Mouse (Mus musculus) liver, embryonic 11.5 days (tissue): Measurements from ENCODE around the gene Trim40. TPM values are rescaled to one million over a fixed set of nuclear protein-coding genes. Genes with fewer than 3 reads are reported as not detected.

Experiments used
- ATAC-seq: fragments of 200-750 bp; cut with Nextera tagmentation; replicated peaks from 2 replicates; pipeline ENCODE4 v1.8.0; 2017; ENCODE audit warnings: moderate number of reproducible peaks, mild to moderate bottlenecking, moderate TSS enrichment, moderate library complexity; ENCODE audit not compliant: low FRiP score
- DNase-seq: peaks from one replicate; pipeline ENCODE4 v3.0.0-alpha.2; 2017; ENCODE audit warnings: low spot score
- H3K27ac ChIP-seq: fragments of 300-500 bp; sonication (generic); 2 replicates; pipeline ENCODE4 v1.5.1; 2014; ENCODE audit warnings: mild to moderate bottlenecking, low read depth, low read length, control low read depth
- H3K27me3 ChIP-seq: fragments of 300-500 bp; sonication (generic); replicated peaks from 2 replicates; pipeline ENCODE4 v1.6.1; 2014; ENCODE audit warnings: low read length, mixed read lengths; ENCODE audit not compliant: control insufficient read depth, insufficient read depth
- H3K36me3 ChIP-seq: fragments of 300-500 bp; sonication (generic); 2 replicates; pipeline ENCODE4 v1.6.1; 2014; ENCODE audit warnings: mild to moderate bottlenecking, low read length, moderate library complexity, mixed read lengths; ENCODE audit not compliant: control insufficient read depth, insufficient read depth
- H3K4me1 ChIP-seq: fragments of 300-500 bp; sonication (generic); replicated peaks from 2 replicates; pipeline ENCODE4 v1.6.1; 2014; ENCODE audit warnings: low read length, mixed read lengths; ENCODE audit not compliant: control insufficient read depth, insufficient read depth
- H3K4me2 ChIP-seq: fragments of 300-500 bp; sonication (generic); 2 replicates; pipeline ENCODE4 v1.6.1; 2014; ENCODE audit warnings: mild to moderate bottlenecking, control low read depth, moderate library complexity
- H3K4me3 ChIP-seq: fragments of 300-500 bp; sonication (generic); 2 replicates; pipeline ENCODE4 v1.5.1; 2014; ENCODE audit warnings: low read depth, low read length, control low read depth
- H3K9ac ChIP-seq: fragments of 300-500 bp; sonication (generic); 2 replicates; pipeline ENCODE4 v1.6.1; 2014; ENCODE audit warnings: low read depth, low read length, control low read depth
- H3K9me3 ChIP-seq: fragments of 300-500 bp; sonication (generic); 2 replicates; pipeline ENCODE4 v1.6.1; 2016; ENCODE audit warnings: low read length, inconsistent platforms, mixed read lengths; ENCODE audit not compliant: control insufficient read depth
- WGBS: fragments of 180-500 bp; shearing (Covaris S2); extraction: QIAGEN DNeasy Blood & Tissue Kit; methylation state at CpG from one replicate; pipeline ENCODE4 v1.1.7; 2014; 5-methylcytosine and 5-hydroxymethylcytosine counted together
- polyA plus RNA-seq: library from polyadenylated mRNA; unstranded; fragments of >200 nt; fragmentation: Nextera tagmentation; extraction: Ambion mirVana; gene quantifications from 2 replicates; pipeline ENCODE4 v1.2.1, GENCODE M21; 2014

The Trim40 gene
- polyA plus RNA-seq, 1 experiment from 2014 or later: not detected

GRCm38 (mm10) chr17:36885132-36885790 lies 4.7 kb downstream of the Trim40 start:
- 90% methylated on average over 12 of the region's 12 CpGs for whole genome bisulfite sequencing
- H3K36me3 ChIP-seq: no peaks in the 10 kb centered on the region
- no peaks in the 10 kb centered on the region for H3K4me1 ChIP-seq

GRCm38 (mm10) chr17:36883350-36883749 lies 6.6 kb downstream of the Trim40 start:
- Histone ChIP-seq H3K36me3 (no peaks in the 10 kb centered on the region), H3K9ac (no peak overlapping the region), H3K4me1 (no peaks in the 10 kb centered on the region), H3K9me3 (no peaks in the 10 kb centered on the region), H3K4me3 (no peak overlapping the region), H3K27ac (no peak overlapping the region), H3K27me3 (no peaks in the 10 kb centered on the region), H3K4me2 (no peak overlapping the region)
- DNase-seq (no peak), ATAC-seq (no peak)
- 76% methylated on average over 2 of the region's 2 CpGs for WGBS

More at GRCm38 (mm10) chr17:36885132-36885790, 4.7 kb downstream of the Trim40 start:
- H3K4me2 ChIP-seq: no peak overlapping the region
- H3K9me3 ChIP-seq: no peaks in the 10 kb centered on the region
- no peak overlapping the region for H3K27ac ChIP-seq
- ATAC-seq: no peak
- H3K27me3 ChIP-seq: 0 out of 2 replicates have a peak, but pooled peaks cover 6% of the 10 kb centered on the region
- H3K4me3 ChIP-seq: no peak overlapping the region
- no peak overlapping the region for H3K9ac ChIP-seq
- no peak for DNase-seq

- H3K4me2 ChIP-seq: no peak overlapping the region
- no peaks in the 10 kb centered on the region; the same call in 1 of the 2 replicates for H3K4me1 ChIP-seq
- H3K4me3 ChIP-seq: no peak overlapping the region
- H3K9me3 ChIP-seq: no peaks in the 10 kb centered on the region
- peaks cover 2% of the 10 kb centered on the region; the same call in 1 of the 2 replicates for H3K36me3 ChIP-seq
- ATAC-seq (no peak), DNase-seq (no peak)
- H3K27ac ChIP-seq: no peak overlapping the region
- peaks cover 3% of the 10 kb centered on the region; the same call in 1 of the 2 replicates for H3K27me3 ChIP-seq
- no peak overlapping the region for H3K9ac ChIP-seq
- 61% methylated on average over 4 of the region's 4 CpGs for WGBS
These were observed 15.3 kb downstream of the Trim40 start for GRCm38 (mm10) chr17:36874636-36875035.

GRCm38 (mm10) chr17:36869955-36870810 lies 19.7 kb downstream of the Trim40 start:
- ATAC-seq: no peak
- peak overlapping the region; percentile 98 for H3K27ac ChIP-seq
- WGBS: 65% methylated on average over 25 of the region's 25 CpGs
- H3K4me2 ChIP-seq: peak overlapping the region; percentile 69
- H3K27me3 ChIP-seq: peaks cover 26% of the 10 kb centered on the region
- H3K4me1 ChIP-seq: peaks cover 13% of the 10 kb centered on the region
- H3K36me3 ChIP-seq: peaks cover 2% of the 10 kb centered on the region; the same call in 1 of the 2 replicates
- H3K4me3 ChIP-seq: peak overlapping the region; percentile 59
- H3K9me3 ChIP-seq: no peaks in the 10 kb centered on the region
- H3K9ac ChIP-seq: peak overlapping the region; percentile 85
- DNase-seq: no peak

GRCm38 (mm10) chr17:36869284-36869954 lies 20.5 kb downstream of the Trim40 start, which contains the start of gene Trim10:
Trim10 (plus strand) TSS chr17:36869574.
- DNase-seq (peak; percentile 67), ATAC-seq (peak; percentile 100)
- Histone ChIP-seq H3K4me3 (peak within 1 kb of the TSS; percentile 59), H3K9ac (peak within 1 kb of the TSS; percentile 85), H3K4me2 (peak within 1 kb of the TSS; percentile 69), H3K9me3 (no peaks in the 10 kb centered on the region), H3K27ac (peak within 1 kb of the TSS; percentile 98), H3K36me3 (peaks cover 2% of the 10 kb centered on the region; the same call in 1 of the 2 replicates), H3K27me3 (peaks cover 33% of the 10 kb centered on the region), H3K4me1 (peaks cover 13% of the 10 kb centered on the region)
- 45% methylated on average over 4 of the region's 4 CpGs for WGBS

- Histone ChIP-seq H3K4me2 (peak overlapping the region; percentile 13), H3K36me3 (peaks cover 2% of the 10 kb centered on the region; the same call in 1 of the 2 replicates), H3K27ac (peak overlapping the region; percentile 63), H3K4me3 (no peak overlapping the region), H3K9ac (no peak overlapping the region), H3K9me3 (no peaks in the 10 kb centered on the region), H3K4me1 (peaks cover 13% of the 10 kb centered on the region), H3K27me3 (peaks cover 33% of the 10 kb centered on the region)
- no peak for DNase-seq
- 58% methylated on average over 2 of the region's 2 CpGs for WGBS
- no peak for ATAC-seq
These were observed 21.1 kb downstream of the Trim40 start for GRCm38 (mm10) chr17:36868836-36869235.

- peak within 1 kb of the TSS; percentile 61 for H3K9ac ChIP-seq
- peaks cover 2% of the 10 kb centered on the region; the same call in 1 of the 2 replicates for H3K36me3 ChIP-seq
- ATAC-seq (no peak), DNase-seq (no peak)
- H3K27ac ChIP-seq: peak within 1 kb of the TSS; percentile 22; the same call in 1 of the 2 replicates
- no peaks in the 10 kb centered on the region for H3K9me3 ChIP-seq
- H3K4me2 ChIP-seq: peak within 1 kb of the TSS; percentile 65
- peaks cover 32% of the 10 kb centered on the region for H3K27me3 ChIP-seq
- WGBS: 13% methylated on average over 29 of the region's 29 CpGs
- H3K4me1 ChIP-seq: peaks cover 13% of the 10 kb centered on the region
- peak within 1 kb of the TSS; percentile 37 for H3K4me3 ChIP-seq
These were observed 23.0 kb downstream of the Trim40 start, which contains the start of gene Trim15 for GRCm38 (mm10) chr17:36866719-36867527. Trim15 (minus strand) TSS chr17:36867210.
